Mouse (Mus musculus): ENCODE measurements around the gene Nlrc4. TPM values are rescaled to one million over a fixed set of nuclear protein-coding genes. Genes with fewer than 3 reads are reported as not detected.

Gene Nlrc4
- polyA plus RNA-seq (2012; rRNA removed; ENCODE audit: low replicate concordance), result 0.44 and 0.58 TPM in 2 replicates

GRCm38 (mm10) chr17:74458711-74459408 is at the start of gene Nlrc4:
Gene Nlrc4, minus strand, starts transcription at chr17:74459142.

GRCm38 (mm10) chr17:74489024-74489900 is 30.3 kb upstream of the Nlrc4 start, which contains the start of gene Yipf4:
Gene Yipf4, plus strand, starts transcription at chr17:74489493.

DNA sequence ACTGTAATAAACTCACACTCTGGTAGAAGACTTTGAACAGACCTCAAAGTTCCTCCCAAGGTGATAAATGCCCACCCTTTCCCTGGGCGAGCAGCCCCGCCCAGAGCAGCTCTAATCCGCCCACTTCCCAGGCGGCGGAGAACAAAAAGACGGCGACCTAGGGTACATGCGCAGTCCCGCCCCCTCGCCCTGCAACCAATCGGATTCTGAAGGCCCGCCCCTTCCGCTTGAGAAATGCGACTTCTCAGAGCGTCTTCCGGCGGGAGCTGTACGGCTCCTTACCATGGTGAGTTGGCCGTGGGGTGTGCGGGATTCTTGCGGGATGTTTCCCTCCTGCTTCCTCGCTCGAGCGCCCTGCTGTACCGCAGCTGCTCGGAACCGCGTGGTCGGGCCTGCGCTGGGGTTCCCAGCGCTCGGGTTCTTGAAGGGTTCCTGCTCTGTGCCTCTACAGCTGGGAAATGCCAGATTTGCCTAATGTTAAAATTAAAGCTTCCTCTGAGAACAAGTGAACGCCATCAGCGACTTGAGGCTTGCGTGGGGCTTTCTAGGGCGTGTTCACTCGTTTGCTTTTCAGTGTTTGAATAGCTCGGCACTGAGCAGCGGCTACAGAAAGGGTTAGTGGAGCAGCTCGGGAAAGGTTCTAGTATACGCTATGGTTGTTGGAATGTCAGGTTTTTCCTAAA is 63.4 kb downstream of the Nlrc4 start, which contains the start of gene Slc30a6:
Slc30a6 (plus strand) TSS at position 226 of the 683 bp plus-strand sequence.

Other genes starting within 250 kb of the Nlrc4 start
- gene Memo1, start 163.6 kb downstream of the Nlrc4 start, polyA plus RNA-seq (2012; rRNA removed; ENCODE audit: low replicate concordance), result 57.7 and 65.3 TPM in 2 replicates
- 24.7 and 35.7 TPM in 2 replicates for gene Dpy30, start 135.2 kb downstream of the Nlrc4 start, polyA plus RNA-seq (2012; rRNA removed; ENCODE audit: low replicate concordance)
- gene Spast, start 120.2 kb downstream of the Nlrc4 start, polyA plus RNA-seq (2012; rRNA removed; ENCODE audit: low replicate concordance), result 5.0 and 7.5 TPM in 2 replicates
- gene Slc30a6, start 63.5 kb downstream of the Nlrc4 start, polyA plus RNA-seq (2012; rRNA removed; ENCODE audit: low replicate concordance), result 22.6 and 29.4 TPM in 2 replicates
- 22.2 and 42.0 TPM in 2 replicates for gene Yipf4, start 30.4 kb upstream of the Nlrc4 start, polyA plus RNA-seq (2012; rRNA removed; ENCODE audit: low replicate concordance)
- gene Birc6, start 69.2 kb upstream of the Nlrc4 start, polyA plus RNA-seq (2012; rRNA removed; ENCODE audit: low replicate concordance), result 78.4 and 115 TPM in 2 replicates

Measured in subcutaneous adipose tissue, adult 2 months (tissue).